Mouse (Mus musculus) embryonic facial prominence, embryonic 11.5 days (tissue): Measurements from ENCODE around the gene Siah3. TPM values are rescaled to one million over a fixed set of nuclear protein-coding genes. Genes with fewer than 3 reads are reported as not detected.

Experiments used
- ATAC-seq: fragments of 200-750 bp; cut with Nextera tagmentation; replicated peaks from 2 replicates; pipeline ENCODE4 v1.8.0; 2017; ENCODE audit warnings: low read depth; ENCODE audit not compliant: insufficient number of reproducible peaks, low FRiP score, low TSS enrichment
- DNase-seq: peaks from one replicate; pipeline ENCODE4 v3.0.0-alpha.2; 2015; ENCODE audit warnings: low spot score
- H3K27ac ChIP-seq: fragments of 300-500 bp; sonication (generic); replicated peaks from 2 replicates; pipeline ENCODE4 v1.5.1; 2014; ENCODE audit warnings: mild to moderate bottlenecking, low read depth, low read length, control low read depth
- H3K27me3 ChIP-seq: fragments of 300-500 bp; sonication (generic); 2 replicates; pipeline ENCODE4 v1.6.1; 2014; ENCODE audit warnings: mild to moderate bottlenecking, low read length, moderate library complexity, mixed read lengths; ENCODE audit not compliant: control insufficient read depth, insufficient read depth
- H3K36me3 ChIP-seq: fragments of 300-500 bp; sonication (generic); replicated peaks from 2 replicates; pipeline ENCODE4 v1.6.1; 2014; ENCODE audit warnings: low read depth, mild to moderate bottlenecking, low read length, moderate library complexity, mixed read lengths; ENCODE audit not compliant: control insufficient read depth, insufficient read depth
- H3K4me1 ChIP-seq: fragments of 300-500 bp; sonication (generic); 2 replicates; pipeline ENCODE4 v1.6.1; 2014; ENCODE audit warnings: low read length, mixed read lengths; ENCODE audit not compliant: control insufficient read depth, insufficient read depth
- H3K4me2 ChIP-seq: fragments of 300-500 bp; sonication (generic); 2 replicates; pipeline ENCODE4 v1.6.1; 2014; ENCODE audit warnings: low read depth, mild to moderate bottlenecking, control low read depth, low read length, moderate library complexity
- H3K4me3 ChIP-seq: fragments of 300-500 bp; sonication (generic); 2 replicates; pipeline ENCODE4 v1.5.1; 2014; ENCODE audit warnings: low read depth, low read length, control low read depth
- H3K9ac ChIP-seq: fragments of 300-500 bp; sonication (generic); replicated peaks from 2 replicates; pipeline ENCODE4 v1.6.1; 2014; ENCODE audit warnings: mild to moderate bottlenecking, control low read depth, low read length
- H3K9me3 ChIP-seq: fragments of 300-500 bp; sonication (generic); replicated peaks from 2 replicates; pipeline ENCODE4 v1.6.1; 2016; ENCODE audit warnings: mild to moderate bottlenecking, low read length, inconsistent platforms, mixed read lengths; ENCODE audit not compliant: control insufficient read depth
- WGBS: fragments of 180-500 bp; shearing (Covaris S2); extraction: QIAGEN DNeasy Blood & Tissue Kit; methylation state at CpG from one replicate; pipeline ENCODE4 v1.1.7; 2014; 5-methylcytosine and 5-hydroxymethylcytosine counted together
- polyA plus RNA-seq: library from polyadenylated mRNA; unstranded; fragments of >200 nt; fragmentation: Nextera tagmentation; extraction: Ambion mirVana; gene quantifications from 2 replicates; pipeline ENCODE4 v1.2.1, GENCODE M21; 2014

The Siah3 gene
- polyA plus RNA-seq, 1 experiment from 2014 or later = 0.50 TPM

DNA sequence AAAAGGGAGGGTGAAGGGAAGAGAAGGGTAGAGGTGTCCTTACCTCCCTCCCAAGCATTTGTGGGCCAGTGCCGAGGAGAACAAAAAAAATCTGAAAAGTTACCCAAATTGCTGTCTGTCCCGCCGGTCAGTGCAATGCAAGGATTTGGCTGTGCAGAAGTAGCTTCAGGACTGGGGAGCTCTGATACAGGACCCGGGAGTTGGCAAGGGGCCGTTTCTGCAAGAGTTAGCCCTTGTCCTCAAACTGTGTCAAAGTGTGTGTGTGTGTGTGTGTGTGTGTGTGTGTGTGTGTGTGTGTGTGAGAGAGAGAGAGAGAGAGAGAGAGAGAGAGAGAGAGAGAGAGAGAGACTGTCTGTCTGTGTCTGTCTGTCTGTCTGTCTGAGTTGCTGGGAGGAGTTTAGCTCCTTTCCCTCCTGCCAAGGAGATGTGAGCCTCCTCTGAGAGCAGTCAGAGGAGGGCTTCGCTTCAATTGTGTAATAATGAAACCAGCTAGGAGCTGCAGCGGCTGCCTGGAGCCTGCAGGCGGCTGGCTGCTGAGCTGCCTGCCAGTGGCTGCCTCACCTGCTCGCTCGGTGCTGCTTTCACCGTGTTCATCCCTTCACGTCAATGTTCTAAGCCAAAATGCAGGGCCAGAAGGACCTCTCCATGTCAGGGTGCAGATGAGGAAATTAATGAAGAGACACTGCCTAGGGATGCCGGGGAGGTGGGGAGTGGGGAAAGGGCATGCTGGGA, 873 bp downstream of the Siah3 start:
- Histone ChIP-seq H3K9me3 (no peaks in the 10 kb centered on the region), H3K4me2 (peak overlapping the region; percentile 69), H3K4me3 (peak overlapping the region; percentile 30), H3K27me3 (no peaks in the 10 kb centered on the region), H3K27ac (no peak overlapping the region), H3K36me3 (no peaks in the 10 kb centered on the region), H3K4me1 (no peaks in the 10 kb centered on the region), H3K9ac (peak overlapping the region; percentile 13)
- peak; percentile 61 for DNase-seq
- WGBS = under 1% methylated on average over 13 of the region's 13 CpGs
- ATAC-seq = peak; percentile 70; the same call in 1 of the 2 replicates

DNA sequence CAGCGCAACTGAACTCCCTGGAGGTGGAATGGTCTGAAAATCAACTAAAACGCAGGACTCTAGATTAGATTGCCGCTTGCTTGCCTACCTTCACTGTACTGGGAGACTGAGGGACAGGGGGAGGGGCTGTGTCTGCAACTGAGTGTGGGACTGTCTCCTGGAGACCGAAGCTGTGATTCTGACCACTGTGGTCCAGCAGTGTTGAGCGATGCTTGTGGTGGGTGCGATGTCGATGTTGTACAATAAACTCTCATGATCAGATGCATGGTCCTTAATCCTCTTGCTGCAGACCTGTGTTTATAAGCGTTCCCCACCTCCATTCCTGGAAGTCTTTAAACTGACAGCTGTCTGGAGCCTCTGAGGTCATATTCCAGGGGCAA, 1.4 kb downstream of the Siah3 start:
- Histone ChIP-seq H3K4me1 (no peaks in the 10 kb centered on the region), H3K9me3 (no peaks in the 10 kb centered on the region), H3K4me3 (peak overlapping the region; percentile 30), H3K9ac (peak overlapping the region; percentile 13), H3K36me3 (no peaks in the 10 kb centered on the region), H3K4me2 (peak overlapping the region; percentile 69), H3K27ac (no peak overlapping the region), H3K27me3 (no peaks in the 10 kb centered on the region)
- ATAC-seq (peak; percentile 51; the same call in 1 of the 2 replicates), DNase-seq (no peak)
- WGBS = 33% methylated on average over 8 of the region's 8 CpGs

DNA sequence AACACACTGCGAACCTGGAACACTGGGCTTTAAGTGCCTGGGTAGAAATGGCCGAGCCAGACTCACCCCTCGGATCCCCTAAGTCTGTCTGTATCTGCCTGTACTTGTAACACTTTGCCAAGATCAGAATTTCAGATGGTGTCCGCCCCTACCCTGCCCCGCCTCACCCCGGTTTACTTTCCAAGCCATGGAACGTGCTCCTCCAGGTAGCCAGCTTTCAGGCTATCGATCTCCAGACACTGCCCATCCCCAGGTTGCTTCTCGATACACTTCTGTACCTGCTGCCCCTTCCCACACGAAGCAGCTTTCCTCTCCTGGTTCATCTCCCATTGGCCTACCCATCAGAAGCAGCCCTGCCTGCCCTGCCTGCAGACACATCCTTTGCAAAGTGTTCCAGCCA, 3.6 kb downstream of the Siah3 start:
- H3K27ac ChIP-seq = no peak overlapping the region
- no peak overlapping the region for H3K9ac ChIP-seq
- no peaks in the 10 kb centered on the region for H3K4me1 ChIP-seq
- DNase-seq (no peak), ATAC-seq (no peak)
- H3K4me3 ChIP-seq = no peak overlapping the region
- no peaks in the 10 kb centered on the region for H3K36me3 ChIP-seq
- H3K9me3 ChIP-seq = no peaks in the 10 kb centered on the region
- H3K27me3 ChIP-seq = no peaks in the 10 kb centered on the region
- WGBS = 83% methylated on average over 10 of the region's 10 CpGs
- H3K4me2 ChIP-seq = no peak overlapping the region

DNA sequence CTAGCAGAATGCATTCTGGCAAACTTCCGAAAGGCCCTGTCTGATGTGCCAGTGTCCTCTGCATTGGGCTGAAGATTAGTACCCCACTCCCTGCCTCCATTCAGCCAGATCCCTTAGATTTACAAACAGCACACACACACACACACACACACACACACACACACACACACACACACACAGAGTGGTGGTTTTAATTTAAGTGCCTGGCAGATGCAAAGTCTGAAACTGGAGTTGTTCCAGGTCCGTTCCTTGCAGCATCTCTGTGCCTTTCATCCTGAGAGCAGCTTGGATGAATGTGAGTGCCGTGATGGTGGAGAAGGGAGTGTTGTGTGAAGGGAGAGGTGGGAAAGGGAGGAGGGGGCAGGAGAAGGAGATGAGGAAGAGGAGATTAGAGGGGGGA, 4.2 kb downstream of the Siah3 start:
- Histone ChIP-seq H3K27me3 (no peaks in the 10 kb centered on the region), H3K4me1 (no peaks in the 10 kb centered on the region), H3K4me3 (no peak overlapping the region), H3K9ac (no peak overlapping the region; the same call in 1 of the 2 replicates), H3K4me2 (no peak overlapping the region), H3K27ac (no peak overlapping the region), H3K36me3 (no peaks in the 10 kb centered on the region), H3K9me3 (no peaks in the 10 kb centered on the region)
- WGBS = 38% methylated on average over 3 of the region's 3 CpGs
- DNase-seq = no peak
- ATAC-seq = no peak

DNA sequence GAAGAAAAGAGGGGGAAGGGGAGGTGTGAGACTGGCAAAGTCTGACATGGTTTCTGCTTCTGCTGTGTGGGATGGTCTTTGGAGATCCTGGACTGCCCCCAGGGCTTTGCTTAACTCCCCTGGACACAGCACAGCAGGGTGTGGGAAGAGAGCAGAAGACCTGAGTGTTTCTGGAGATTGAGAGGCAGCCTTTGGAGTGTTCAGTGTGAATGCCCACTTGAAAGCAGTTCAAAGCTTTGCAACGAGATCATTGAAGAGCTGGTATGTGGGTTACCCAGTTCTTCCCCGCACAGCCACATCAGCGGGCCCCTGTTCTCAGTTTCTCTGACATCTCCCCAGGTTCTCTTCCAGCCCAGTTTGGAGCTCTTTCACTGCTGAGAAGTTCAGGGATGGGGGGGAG, 4.7 kb downstream of the Siah3 start:
- Histone ChIP-seq H3K36me3 (no peaks in the 10 kb centered on the region), H3K27ac (no peak overlapping the region), H3K4me2 (no peak overlapping the region), H3K9ac (no peak overlapping the region; the same call in 1 of the 2 replicates), H3K27me3 (no peaks in the 10 kb centered on the region), H3K9me3 (no peaks in the 10 kb centered on the region), H3K4me1 (no peaks in the 10 kb centered on the region), H3K4me3 (no peak overlapping the region)
- 41% methylated on average over 3 of the region's 3 CpGs for WGBS
- DNase-seq (no peak), ATAC-seq (no peak)

DNA sequence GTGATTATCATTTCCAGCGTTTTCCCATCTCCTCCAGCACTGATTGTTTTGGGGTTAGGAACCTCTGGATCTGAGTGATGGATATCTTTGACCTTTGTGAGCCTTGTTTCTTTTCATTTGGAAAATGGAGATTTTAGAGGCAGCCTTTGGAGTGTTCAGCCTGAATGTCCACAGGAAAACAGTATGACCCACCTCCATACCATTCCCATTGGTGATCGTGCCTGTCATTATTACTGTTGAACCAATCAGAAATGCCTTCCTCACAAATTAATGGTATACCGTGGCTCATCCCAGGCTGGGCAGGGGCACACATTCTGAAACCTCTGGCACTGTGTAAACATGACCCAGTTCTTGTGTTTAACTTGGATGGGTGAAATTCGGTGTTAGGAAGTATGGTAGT, 6.0 kb downstream of the Siah3 start:
- ATAC-seq = no peak
- Histone ChIP-seq H3K9ac (no peak overlapping the region), H3K27ac (no peak overlapping the region), H3K4me2 (no peak overlapping the region), H3K4me3 (no peak overlapping the region), H3K4me1 (no peaks in the 10 kb centered on the region), H3K27me3 (no peaks in the 10 kb centered on the region), H3K9me3 (no peaks in the 10 kb centered on the region), H3K36me3 (no peaks in the 10 kb centered on the region)
- DNase-seq = no peak
- 84% methylated on average over 4 of the region's 4 CpGs for WGBS

DNA sequence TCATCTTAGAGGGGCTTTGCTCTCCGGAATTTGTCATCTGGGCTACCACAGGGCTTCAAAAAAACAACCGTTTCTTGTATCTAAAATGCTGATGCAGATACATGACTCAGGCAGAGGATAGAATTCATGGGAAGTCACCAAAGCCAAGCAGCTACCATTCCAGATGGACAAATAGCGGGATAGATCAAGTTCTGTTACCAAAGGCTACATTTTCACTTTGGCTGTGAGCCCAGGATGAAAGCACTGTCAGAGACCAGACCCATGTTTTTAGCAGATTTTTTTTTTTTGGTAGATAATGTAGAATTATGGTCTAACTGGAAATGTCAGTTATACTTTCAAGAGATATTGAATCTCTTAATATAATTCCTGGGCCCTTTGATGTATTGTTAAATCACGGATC, 7.4 kb downstream of the Siah3 start:
- H3K4me3 ChIP-seq = no peak overlapping the region
- no peak overlapping the region for H3K27ac ChIP-seq
- H3K9me3 ChIP-seq = no peaks in the 10 kb centered on the region
- H3K4me2 ChIP-seq = no peak overlapping the region
- H3K36me3 ChIP-seq = no peaks in the 10 kb centered on the region
- no peaks in the 10 kb centered on the region for H3K4me1 ChIP-seq
- H3K27me3 ChIP-seq = no peaks in the 10 kb centered on the region
- ATAC-seq (no peak), DNase-seq (no peak)
- 85% methylated on average over 4 of the region's 4 CpGs for WGBS
- no peak overlapping the region for H3K9ac ChIP-seq

DNA sequence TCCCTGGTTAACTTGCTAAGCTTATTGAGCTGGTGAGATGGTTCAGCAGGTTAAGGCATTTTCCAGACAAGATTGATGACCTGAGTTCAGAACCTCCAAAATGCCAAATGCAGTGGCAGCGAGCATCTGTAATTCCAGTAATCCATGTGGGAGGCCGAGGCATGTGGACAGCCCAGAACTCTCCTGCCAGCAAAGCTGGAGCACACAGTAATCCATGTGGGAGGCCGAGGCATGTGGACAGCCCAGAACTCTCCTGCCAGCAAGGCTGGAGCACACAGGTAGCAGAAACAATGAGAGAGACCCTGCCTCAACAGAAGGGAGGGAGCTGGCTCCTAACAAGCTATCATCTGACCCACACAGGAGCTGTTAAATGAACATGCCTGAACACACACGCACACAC, 13.2 kb downstream of the Siah3 start:
- Histone ChIP-seq H3K36me3 (no peaks in the 10 kb centered on the region), H3K4me1 (no peaks in the 10 kb centered on the region), H3K4me3 (no peak overlapping the region), H3K9me3 (no peaks in the 10 kb centered on the region), H3K4me2 (no peak overlapping the region), H3K27me3 (no peaks in the 10 kb centered on the region), H3K9ac (no peak overlapping the region), H3K27ac (no peak overlapping the region)
- 85% methylated on average over 4 of the region's 4 CpGs for WGBS
- no peak for DNase-seq
- no peak for ATAC-seq
